Mouse (Mus musculus): Measurements from ENCODE around the gene D630045J12Rik.

DNA sequence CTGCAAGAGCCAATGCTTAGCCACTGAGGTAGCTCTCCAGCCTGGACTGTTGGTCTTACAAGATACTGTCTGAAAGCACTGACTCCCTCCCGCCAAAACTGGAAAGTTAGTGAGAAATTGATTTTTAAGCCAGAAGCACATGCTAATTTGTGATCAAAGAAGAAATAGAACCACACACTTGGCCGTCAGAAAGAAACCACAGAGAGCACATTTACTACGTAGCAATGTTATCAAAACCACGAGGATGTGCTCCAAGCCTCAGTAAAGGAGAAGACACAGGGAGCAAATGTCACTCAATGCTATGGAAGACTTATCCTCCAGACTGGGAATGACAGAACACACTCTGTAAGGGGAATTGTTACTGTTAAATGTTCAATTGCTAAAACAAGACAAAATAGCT, 12.3 kb downstream of the D630045J12Rik start:
- TF ChIP-seq CTCF (IDR thresholded peaks at IDR 0.05; ENCODE audit: extremely low read depth, insufficient read length, insufficient replicate concordance, low read depth, low read length) = no peak
- TF ChIP-seq POLR2A (IDR thresholded peaks at IDR 0.05; ENCODE audit: low read depth, low read length) = no peak

All from small intestine, adult 2 months (tissue).